Mouse (Mus musculus): ENCODE results near the gene Ptges3l. TPM values are rescaled to one million over a fixed set of nuclear protein-coding genes. Genes with fewer than 3 reads are reported as not detected.
A peak's percentile ranks its signal among the peaks of the same experiment; 100 is the strongest.

The Ptges3l gene
- polyA plus RNA-seq, 1 experiment from 2014 or later = 1.3 TPM

- no peaks in the 10 kb centered on the region for H3K9me3 ChIP-seq (replicated peaks)
- H3K36me3 ChIP-seq = peaks cover 13% of the 10 kb centered on the region
- H3K27me3 ChIP-seq (replicated peaks) = peaks cover 66% of the 10 kb centered on the region
- peak within 1 kb of the TSS; percentile 69 for H3K9ac ChIP-seq
- H3K27ac ChIP-seq = peak within 1 kb of the TSS; percentile 63
- peak; percentile 66 for ATAC-seq
- peaks cover 72% of the 10 kb centered on the region for H3K4me1 ChIP-seq
- WGBS (ENCODE audit: insufficient replicate concordance) = under 1% methylated on average over 59 of the region's 60 CpGs
- H3K4me2 ChIP-seq = peak within 1 kb of the TSS; percentile 100
- peak within 1 kb of the TSS; percentile 71 for H3K4me3 ChIP-seq
These were observed 40.9 kb upstream of the Ptges3l start, which contains the start of gene Vat1 for GRCm38 (mm10) chr11:101465869-101466551. TSS of gene Vat1 (minus strand) at chr11:101466230.

- Histone ChIP-seq H3K27ac (peak overlapping the region; percentile 63), H3K4me2 (peak overlapping the region; percentile 99), H3K36me3 (peaks cover 20% of the 10 kb centered on the region), H3K9ac (peak overlapping the region; percentile 69), H3K9me3 (replicated peaks) (no peaks in the 10 kb centered on the region), H3K4me3 (peak overlapping the region; percentile 71), H3K4me1 (peaks cover 73% of the 10 kb centered on the region), H3K27me3 (replicated peaks) (peaks cover 58% of the 10 kb centered on the region)
- ATAC-seq = peak; percentile 28; the same call in 1 of the 2 replicates
- under 1% methylated on average over 51 of the region's 51 CpGs for WGBS (ENCODE audit: insufficient replicate concordance)
These were observed 40.2 kb upstream of the Ptges3l start for GRCm38 (mm10) chr11:101465101-101465868.

DNA sequence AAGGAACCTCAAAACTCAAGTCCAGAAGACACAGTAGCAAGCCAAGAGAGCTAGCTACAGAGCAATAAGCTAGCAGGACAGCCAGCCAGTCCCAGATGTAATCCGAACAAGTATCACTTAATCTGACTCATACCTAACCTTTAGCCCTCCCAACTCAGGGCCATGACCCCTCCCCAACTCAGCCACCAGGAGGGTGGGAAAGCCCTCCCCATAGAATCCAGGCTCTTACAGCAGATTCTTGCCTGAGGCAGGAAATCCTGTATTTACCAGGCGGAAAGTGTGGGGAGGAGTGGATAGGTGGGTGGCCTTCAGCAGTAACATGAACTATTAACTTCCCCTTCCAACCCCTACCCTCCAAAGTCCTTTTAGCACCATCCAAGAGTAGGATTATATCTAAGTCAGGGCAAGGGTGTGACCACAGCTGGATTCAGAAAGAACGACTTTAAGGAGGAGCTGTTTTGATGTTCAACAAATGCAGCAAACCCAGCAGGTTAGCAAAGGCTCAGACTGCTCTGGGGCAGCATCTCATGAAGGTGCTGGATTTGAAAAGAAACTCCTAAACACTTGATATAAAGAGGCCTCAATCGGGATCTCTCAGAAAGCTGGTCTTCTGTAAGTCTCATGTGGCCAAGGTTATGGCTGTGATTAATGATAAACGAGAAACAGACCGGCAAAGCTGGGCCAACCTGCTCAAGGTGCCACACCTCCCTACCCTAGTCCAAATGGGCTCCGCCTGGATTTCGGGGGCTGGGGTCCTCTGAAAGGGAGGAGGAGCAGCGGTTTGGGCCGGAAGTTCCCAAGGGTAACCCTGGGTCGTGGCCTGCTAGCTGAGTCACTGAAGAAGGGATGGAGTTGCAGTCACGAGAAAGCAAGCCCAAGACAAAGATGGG is 39.3 kb upstream of the Ptges3l start, which contains the start of gene Rnd2:
Gene Rnd2 (plus strand): TSS at position 789 of the 890 bp plus-strand sequence.
- no peak for ATAC-seq
- WGBS (ENCODE audit: insufficient replicate concordance) = 10% methylated on average over 12 of the region's 12 CpGs
- Histone ChIP-seq H3K4me3 (peak within 1 kb of the TSS; percentile 71), H3K36me3 (peaks cover 28% of the 10 kb centered on the region), H3K4me1 (peaks cover 81% of the 10 kb centered on the region), H3K4me2 (peak within 1 kb of the TSS; percentile 99), H3K9me3 (replicated peaks) (no peaks in the 10 kb centered on the region), H3K9ac (peak within 1 kb of the TSS; percentile 69), H3K27me3 (replicated peaks) (peaks cover 52% of the 10 kb centered on the region), H3K27ac (peak within 1 kb of the TSS; percentile 63)

- 28% methylated on average over 13 of the region's 13 CpGs for WGBS (ENCODE audit: insufficient replicate concordance)
- H3K9me3 ChIP-seq (replicated peaks) = no peaks in the 10 kb centered on the region
- H3K9ac ChIP-seq = no peak overlapping the region
- H3K27ac ChIP-seq = no peak overlapping the region
- ATAC-seq = no peak
- H3K27me3 ChIP-seq (replicated peaks) = peaks cover 39% of the 10 kb centered on the region
- H3K4me1 ChIP-seq = peaks cover 75% of the 10 kb centered on the region
- H3K4me3 ChIP-seq = no peak overlapping the region
- peaks cover 45% of the 10 kb centered on the region for H3K36me3 ChIP-seq
- peak overlapping the region; percentile 99; the same call in 1 of the 2 replicates for H3K4me2 ChIP-seq
These were observed 37.7 kb upstream of the Ptges3l start for GRCm38 (mm10) chr11:101462583-101463440.

DNA sequence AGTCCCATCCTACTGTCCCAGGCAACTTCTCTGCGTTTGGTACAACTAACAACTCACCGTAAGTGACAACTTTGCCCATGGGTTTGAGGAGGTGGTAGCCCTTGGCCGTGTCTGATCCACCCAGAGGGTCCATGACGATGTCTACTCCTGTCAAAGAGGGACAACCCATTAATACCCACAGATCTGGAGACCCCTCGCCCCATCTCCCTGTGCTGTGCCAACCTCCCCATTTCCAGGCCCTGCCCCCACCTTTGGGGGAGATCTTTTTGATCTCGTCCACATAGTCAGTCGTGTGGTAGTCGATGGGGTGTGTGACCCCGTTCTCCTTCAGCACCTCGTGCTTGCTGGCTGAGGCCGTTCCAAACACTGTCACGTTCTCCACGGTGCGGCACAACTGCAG is 37.0 kb upstream of the Ptges3l start:
- H3K4me3 ChIP-seq = no peak overlapping the region
- WGBS (ENCODE audit: insufficient replicate concordance) = 82% methylated on average over 14 of the region's 14 CpGs
- H3K27me3 ChIP-seq (replicated peaks) = peaks cover 33% of the 10 kb centered on the region
- H3K27ac ChIP-seq = no peak overlapping the region
- ATAC-seq = no peak
- no peak overlapping the region for H3K9ac ChIP-seq
- no peaks in the 10 kb centered on the region for H3K9me3 ChIP-seq (replicated peaks)
- H3K4me2 ChIP-seq = no peak overlapping the region
- H3K4me1 ChIP-seq = peaks cover 69% of the 10 kb centered on the region
- peaks cover 51% of the 10 kb centered on the region for H3K36me3 ChIP-seq

DNA sequence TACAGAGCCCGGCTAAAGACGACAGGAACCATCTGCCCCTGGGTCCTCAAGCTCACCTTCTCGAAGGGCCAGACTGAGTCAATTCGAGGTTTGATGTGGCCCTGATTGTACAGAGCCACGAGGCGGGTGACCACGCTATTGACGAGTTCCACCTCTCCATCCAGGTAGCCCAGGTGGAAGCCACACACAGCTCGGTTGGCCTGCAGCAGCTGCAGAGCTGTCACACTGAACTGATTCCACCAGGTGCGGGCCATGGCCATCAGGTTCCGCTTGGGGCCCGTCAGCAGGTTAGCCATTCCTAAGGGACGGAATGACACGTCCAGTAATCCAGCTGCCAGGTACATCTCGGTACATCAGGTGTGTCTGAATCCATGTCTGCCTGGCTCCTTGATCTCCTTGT is 35.2 kb upstream of the Ptges3l start:
- peaks cover 62% of the 10 kb centered on the region for H3K36me3 ChIP-seq

DNA sequence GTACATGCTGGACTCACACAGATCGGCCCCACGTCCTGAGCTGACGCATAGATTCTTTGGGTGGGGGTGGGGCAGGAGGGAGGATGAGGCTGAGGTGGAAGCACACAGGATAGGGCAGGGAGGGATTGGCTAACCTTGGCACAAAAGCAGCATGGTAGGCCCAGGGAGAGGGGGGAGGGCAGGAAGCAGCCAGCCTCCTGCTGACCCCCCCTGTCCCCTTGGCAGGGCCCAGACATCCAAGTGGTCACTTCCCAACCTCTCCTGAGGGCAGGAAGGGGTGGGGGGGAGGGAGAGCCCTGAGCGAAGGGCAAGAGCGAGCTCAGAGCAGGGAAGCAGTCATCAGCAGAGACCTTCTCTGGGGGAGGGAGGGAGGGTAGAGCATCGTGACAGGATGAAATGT is 34.6 kb upstream of the Ptges3l start:
- peaks cover 11% of the 10 kb centered on the region for H3K27me3 ChIP-seq (replicated peaks)
- H3K4me1 ChIP-seq = peaks cover 44% of the 10 kb centered on the region
- 0 out of 2 replicates have a peak, but pooled peaks have one; percentile 17 for ATAC-seq
- H3K9me3 ChIP-seq (replicated peaks) = no peaks in the 10 kb centered on the region
- WGBS (ENCODE audit: insufficient replicate concordance) = 73% methylated on average over 6 of the region's 6 CpGs
- peaks cover 62% of the 10 kb centered on the region for H3K36me3 ChIP-seq
- H3K9ac ChIP-seq = no peak overlapping the region
- H3K27ac ChIP-seq = no peak overlapping the region
- no peak overlapping the region for H3K4me3 ChIP-seq
- no peak overlapping the region for H3K4me2 ChIP-seq

More for the DNA sequence above, 35.2 kb upstream of the Ptges3l start:
- H3K9me3 ChIP-seq (replicated peaks) = no peaks in the 10 kb centered on the region
- H3K4me1 ChIP-seq = peaks cover 51% of the 10 kb centered on the region
- H3K27me3 ChIP-seq (replicated peaks) = peaks cover 17% of the 10 kb centered on the region
- no peak overlapping the region for H3K9ac ChIP-seq
- WGBS (ENCODE audit: insufficient replicate concordance) = 84% methylated on average over 15 of the region's 15 CpGs
- no peak overlapping the region for H3K4me2 ChIP-seq
- ATAC-seq = no peak
- H3K27ac ChIP-seq = no peak overlapping the region
- H3K4me3 ChIP-seq = no peak overlapping the region

- H3K9me3 ChIP-seq (replicated peaks) = no peaks in the 10 kb centered on the region
- no peak overlapping the region for H3K27ac ChIP-seq
- H3K4me3 ChIP-seq = no peak overlapping the region
- H3K9ac ChIP-seq = no peak overlapping the region
- H3K4me2 ChIP-seq = no peak overlapping the region
- no peak for ATAC-seq
- 84% methylated on average over 12 of the region's 12 CpGs for WGBS (ENCODE audit: insufficient replicate concordance)
- H3K27me3 ChIP-seq (replicated peaks) = no peaks in the 10 kb centered on the region
- peaks cover 70% of the 10 kb centered on the region for H3K36me3 ChIP-seq
- H3K4me1 ChIP-seq = peaks cover 29% of the 10 kb centered on the region
These were observed 33.1 kb upstream of the Ptges3l start for GRCm38 (mm10) chr11:101458217-101458616.

DNA sequence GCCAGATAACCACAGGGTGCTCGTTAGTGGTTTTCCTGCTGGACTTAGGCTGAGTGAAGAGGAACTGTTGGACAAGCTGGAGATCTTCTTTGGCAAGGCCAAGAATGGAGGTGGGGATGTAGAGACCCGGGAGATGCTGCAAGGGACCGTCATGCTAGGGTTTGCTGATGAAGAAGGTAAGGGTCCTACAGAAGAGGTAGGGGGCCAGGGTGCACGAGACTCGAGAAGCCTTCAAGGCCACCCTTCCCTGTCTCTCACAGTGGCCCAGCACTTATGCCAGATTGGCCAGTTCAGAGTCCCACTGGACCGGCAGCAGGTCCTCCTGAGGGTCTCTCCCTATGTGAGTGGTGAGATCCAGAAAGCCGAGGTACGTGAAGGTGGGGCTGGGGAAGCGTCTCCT is 32.5 kb upstream of the Ptges3l start:
- Histone ChIP-seq H3K27me3 (replicated peaks) (no peaks in the 10 kb centered on the region), H3K9ac (no peak overlapping the region), H3K36me3 (peaks cover 70% of the 10 kb centered on the region), H3K27ac (no peak overlapping the region), H3K4me2 (no peak overlapping the region), H3K4me1 (peaks cover 24% of the 10 kb centered on the region), H3K9me3 (replicated peaks) (no peaks in the 10 kb centered on the region), H3K4me3 (no peak overlapping the region)
- WGBS (ENCODE audit: insufficient replicate concordance) = 81% methylated on average over 9 of the region's 9 CpGs
- ATAC-seq = no peak

DNA sequence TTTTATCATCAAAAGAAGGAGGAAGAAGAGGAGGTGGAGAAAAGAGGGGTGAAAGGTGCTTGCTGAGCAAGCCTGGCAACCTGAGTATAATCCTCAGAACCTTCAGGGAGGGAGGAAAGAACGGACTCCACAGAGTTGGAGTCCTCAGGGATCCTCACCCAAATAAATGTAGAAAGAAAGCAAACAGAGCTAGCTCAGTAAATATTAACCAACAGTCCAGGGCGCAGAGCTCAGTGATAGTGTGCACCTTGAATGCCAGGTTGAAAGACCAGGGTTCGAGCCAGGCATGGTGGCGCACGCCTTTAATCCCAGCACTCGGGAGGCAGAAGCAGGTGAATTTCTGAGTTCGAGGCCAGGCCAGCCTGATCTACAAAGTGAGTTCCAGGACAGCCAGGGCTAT is 30.5 kb upstream of the Ptges3l start:
- H3K36me3 ChIP-seq = peaks cover 53% of the 10 kb centered on the region
- no peak overlapping the region for H3K9ac ChIP-seq
- ATAC-seq = no peak
- peaks cover 36% of the 10 kb centered on the region for H3K4me1 ChIP-seq
- 79% methylated on average over 7 of the region's 7 CpGs for WGBS (ENCODE audit: insufficient replicate concordance)
- H3K4me3 ChIP-seq = no peak overlapping the region
- no peaks in the 10 kb centered on the region for H3K9me3 ChIP-seq (replicated peaks)
- H3K27ac ChIP-seq = no peak overlapping the region
- no peak overlapping the region for H3K4me2 ChIP-seq
- H3K27me3 ChIP-seq (replicated peaks) = no peaks in the 10 kb centered on the region

DNA sequence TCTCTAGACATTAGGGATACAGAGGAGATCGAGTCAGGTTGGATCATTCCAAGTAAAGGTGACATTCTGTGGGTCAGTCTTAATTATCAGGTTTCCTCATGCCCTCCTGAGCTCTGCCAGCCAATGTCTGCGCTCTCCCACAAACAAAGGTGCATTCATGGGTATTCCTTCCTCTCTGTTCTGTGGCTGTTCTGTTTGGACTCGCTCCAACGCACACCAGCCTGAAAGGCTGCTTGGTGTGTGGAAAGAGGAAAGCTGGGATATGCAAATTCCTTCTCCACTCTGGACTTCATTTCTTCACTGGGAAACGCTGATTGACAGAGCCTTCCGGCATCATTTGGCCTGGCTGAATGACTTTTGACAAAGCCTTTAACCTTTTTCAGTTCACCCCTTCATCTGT is 29.6 kb upstream of the Ptges3l start:
- no peaks in the 10 kb centered on the region for H3K27me3 ChIP-seq (replicated peaks)
- ATAC-seq = no peak
- H3K4me3 ChIP-seq = no peak overlapping the region
- H3K9me3 ChIP-seq (replicated peaks) = no peaks in the 10 kb centered on the region
- H3K4me2 ChIP-seq = no peak overlapping the region
- 83% methylated on average over 6 of the region's 6 CpGs for WGBS (ENCODE audit: insufficient replicate concordance)
- no peak overlapping the region for H3K9ac ChIP-seq
- H3K36me3 ChIP-seq = peaks cover 44% of the 10 kb centered on the region
- H3K27ac ChIP-seq = no peak overlapping the region
- peaks cover 38% of the 10 kb centered on the region for H3K4me1 ChIP-seq
